Mouse (Mus musculus) urinary bladder, adult 18-20 months (tissue): ENCODE data around the gene Ptms.
"Not testable (repeated sequence)": the region's sequence is repeated elsewhere in the genome, so short reads cannot be mapped to it uniquely, and the experiment has no call there.

ENCODE experiments used
- DNase-seq, 2 experiments: peaks; one replicate each; pipeline ENCODE4 v3.0.0; 2022; ENCODE audit warnings: low spot score in 2 of 2, mixed read lengths in 2 of 2

Ptms gene

DNA sequence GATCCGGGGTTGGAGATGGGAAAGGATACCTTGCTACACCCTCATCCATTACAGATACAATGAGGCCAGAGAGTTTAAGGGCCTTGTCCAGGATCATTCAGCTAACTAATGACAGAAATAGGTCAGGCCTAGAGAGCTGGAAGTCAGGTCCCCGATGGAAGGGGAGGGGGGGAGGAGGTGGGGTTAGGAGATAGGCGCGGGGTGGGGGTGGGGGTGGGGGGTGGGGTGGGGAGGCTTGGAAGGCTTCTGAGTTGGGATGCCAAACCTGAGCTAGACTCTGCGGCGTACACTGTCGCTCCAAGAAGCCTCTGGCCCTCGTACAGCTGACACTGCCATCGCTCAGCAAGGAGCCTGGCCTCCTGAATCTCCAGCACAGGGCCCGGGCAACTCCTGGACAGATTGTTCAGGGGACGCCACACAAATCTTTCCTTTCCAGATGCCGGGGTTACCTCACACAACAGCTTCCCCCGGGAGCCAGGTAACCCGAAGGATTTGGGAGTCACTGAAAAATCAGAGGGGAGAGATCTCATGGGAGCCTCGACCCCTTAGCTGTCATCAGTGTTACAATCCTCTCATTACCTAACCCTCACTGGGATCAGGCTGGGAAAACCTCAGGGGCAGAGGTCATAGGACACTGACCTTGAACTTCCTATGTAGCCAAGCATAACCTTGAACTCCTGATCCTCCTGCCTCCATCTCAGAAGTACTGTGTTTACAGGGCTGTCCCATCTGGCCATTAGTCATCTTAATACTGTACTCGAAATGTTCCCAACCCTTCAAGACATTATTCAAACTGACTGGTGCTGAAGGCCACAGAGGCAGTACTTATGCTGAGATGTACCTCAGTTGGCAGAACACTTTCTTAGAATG is 14.7 kb downstream of the Ptms start:
- DNase-seq, result no peak

DNA sequence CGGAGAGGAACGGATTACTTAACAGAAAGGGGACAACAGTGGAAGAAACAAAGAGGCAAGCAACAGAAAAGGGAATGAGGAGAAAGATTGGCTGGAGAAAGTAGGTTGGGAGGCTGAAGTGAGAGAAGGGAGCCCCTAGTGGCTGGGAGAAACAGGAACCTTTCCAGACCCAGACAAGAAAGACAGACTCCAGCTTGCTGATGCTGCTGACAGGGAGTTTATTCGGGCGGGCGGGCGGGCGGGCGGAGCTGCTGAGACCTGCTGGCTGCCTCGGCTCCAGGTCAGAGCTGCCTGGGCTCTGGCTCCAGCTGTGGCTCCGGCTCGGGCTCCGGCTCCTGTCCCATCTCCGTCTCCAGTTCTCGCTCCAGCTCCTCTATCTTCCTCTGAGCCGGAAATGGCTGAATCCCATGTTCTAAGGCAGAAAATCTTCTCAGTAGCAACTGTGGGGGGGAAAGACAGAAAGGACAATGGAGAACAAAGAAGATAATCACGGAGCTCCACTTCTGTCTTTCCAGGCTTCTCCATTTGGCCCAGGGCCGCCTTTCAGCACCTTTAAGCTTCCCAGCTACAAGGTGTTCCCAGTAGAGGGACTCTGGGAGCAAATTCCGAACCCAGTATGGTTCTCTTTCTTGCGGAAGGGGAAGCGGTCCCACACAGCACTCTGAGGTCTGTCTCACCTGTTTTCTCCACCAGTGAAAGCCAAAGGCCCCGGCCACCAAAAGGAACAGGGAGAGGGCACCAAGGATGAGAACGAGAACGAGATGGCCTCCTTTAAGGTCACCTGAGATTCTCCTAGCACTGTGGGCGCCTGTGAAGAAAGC is 15.5 kb downstream of the Ptms start:
- peak; percentile 26 to 68 for DNase-seq

- DNase-seq, result peak; percentile 94 to 98
Observed at GRCm38 (mm10) chr6:124903580-124904151, 16.2 kb downstream of the Ptms start.

GRCm38 (mm10) chr6:124901851-124902250 is 18.1 kb downstream of the Ptms start:
- DNase-seq, result no peak

GRCm38 (mm10) chr6:124900801-124901480 is 19.0 kb downstream of the Ptms start:
- DNase-seq, result no peak

GRCm38 (mm10) chr6:124900056-124900800 is 19.7 kb downstream of the Ptms start:
- no peak for DNase-seq

- no peak for DNase-seq
Observed at GRCm38 (mm10) chr6:124898359-124898758, 21.5 kb downstream of the Ptms start.

DNA sequence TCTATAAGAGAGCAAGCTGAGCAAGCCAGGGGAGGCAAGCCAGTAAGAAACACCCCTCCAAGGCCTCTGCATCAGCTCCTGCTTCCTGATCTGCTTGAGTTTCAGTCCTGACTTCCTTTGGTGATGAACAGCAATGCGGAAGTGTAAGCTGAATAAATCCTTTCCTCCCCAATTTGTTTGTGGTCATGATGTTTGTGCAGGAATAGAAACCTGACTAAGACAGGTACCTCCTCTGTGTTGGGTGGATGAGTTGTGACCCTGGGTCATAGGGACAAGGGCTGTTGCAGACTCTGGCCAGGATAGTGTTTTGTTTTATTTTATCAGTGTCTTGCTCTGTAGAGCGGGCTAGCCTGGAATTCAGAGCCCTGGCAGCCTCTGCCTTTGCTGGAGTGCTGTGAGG is 25.8 kb downstream of the Ptms start:
- not testable (repeated sequence) for DNase-seq

GRCm38 (mm10) chr6:124890997-124891396 is 28.9 kb downstream of the Ptms start:
- DNase-seq, result no peak

DNA sequence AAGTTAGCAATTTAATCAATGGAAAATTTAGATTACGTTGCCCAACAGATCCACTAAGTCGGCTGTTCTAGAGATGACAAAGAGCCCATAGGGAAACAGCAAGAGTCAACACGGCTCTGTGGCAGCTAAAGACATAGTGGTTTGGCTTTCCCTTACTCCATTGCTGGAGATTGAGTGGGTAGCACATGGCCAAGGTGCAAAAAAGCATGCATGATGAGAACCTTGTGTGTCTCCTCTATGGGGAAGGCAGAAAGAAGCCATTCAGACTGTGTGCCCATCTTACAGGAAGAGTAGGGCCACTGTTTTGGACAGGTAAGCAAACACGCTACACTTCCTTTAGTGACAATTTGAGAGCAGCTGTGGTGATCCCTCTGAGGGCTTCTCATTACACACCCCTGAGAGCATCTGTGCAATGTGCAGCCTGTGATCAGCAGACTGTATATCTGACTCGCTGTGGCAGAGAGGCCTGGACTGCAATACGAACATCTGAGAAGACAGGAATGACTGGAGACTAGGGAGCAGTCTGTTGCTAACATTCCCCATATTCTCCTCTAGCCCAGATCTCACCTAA is 31.3 kb downstream of the Ptms start:
- DNase-seq, result no peak

DNA sequence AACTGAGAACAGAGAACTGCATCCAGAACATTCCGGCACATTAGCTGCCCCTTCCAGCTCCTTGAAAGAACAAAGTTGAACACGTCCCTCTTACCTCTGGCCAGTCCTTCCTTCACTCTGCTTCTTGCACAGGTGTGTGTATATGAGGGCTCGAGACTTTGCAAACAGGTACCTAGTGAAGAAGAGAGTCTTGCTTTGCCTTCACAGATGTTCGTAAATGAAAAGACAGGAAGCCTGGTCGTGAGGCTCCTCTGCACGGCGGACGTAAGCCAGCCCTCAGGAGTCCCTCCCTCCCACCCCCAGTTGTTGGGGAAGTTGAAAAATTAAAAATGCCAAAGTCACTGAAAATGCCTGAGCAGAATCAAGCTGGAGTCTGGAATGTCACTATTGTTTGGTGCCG is 31.9 kb downstream of the Ptms start, which contains the start of gene Cd4:
Gene Cd4, minus strand, starts transcription at position 236 of the 400 bp plus-strand sequence.
- DNase-seq, result no peak

DNA sequence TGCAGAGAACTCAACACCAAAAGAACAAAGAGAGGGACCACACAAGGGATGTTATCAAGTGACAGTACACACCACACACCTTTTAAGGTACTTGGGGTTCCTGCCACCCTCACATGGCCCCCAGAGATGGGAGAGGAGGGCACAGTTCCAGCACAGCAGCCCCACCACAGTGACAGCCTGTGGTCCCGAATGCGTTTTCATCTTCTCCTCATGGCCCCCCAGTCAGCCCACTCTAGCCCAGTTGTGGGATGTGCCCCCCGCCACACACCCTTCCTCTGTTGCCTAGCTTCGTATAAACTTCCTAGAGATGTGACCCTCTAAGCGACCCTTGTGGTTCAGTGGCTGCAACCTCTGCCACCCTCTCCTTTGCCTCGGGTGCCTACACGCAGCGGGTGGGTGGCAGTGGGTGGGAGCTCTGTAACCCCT is 33.9 kb downstream of the Ptms start:
- no peak for DNase-seq

GRCm38 (mm10) chr6:124884714-124885500 is 35.0 kb downstream of the Ptms start:
- no peak for DNase-seq

DNA sequence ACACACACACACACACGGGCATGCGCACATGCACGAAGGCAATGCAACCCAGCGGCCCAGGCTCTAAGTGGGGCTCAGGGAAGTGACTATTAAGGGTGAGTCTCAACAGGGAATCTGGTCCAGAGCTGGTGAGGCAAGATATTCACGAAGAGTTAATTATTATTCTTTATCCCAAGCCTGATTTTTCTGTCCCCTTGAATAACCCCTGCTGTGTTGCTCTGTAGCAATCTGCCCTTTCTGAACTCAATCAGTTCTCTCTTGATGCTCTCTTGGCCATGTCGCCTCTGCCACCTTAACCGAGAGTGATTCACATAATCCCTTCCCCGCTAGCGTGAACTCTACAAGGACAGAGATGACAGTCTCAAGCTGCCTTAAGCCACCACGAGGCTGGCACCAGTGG is 36.6 kb downstream of the Ptms start:
- DNase-seq, result no peak

DNA sequence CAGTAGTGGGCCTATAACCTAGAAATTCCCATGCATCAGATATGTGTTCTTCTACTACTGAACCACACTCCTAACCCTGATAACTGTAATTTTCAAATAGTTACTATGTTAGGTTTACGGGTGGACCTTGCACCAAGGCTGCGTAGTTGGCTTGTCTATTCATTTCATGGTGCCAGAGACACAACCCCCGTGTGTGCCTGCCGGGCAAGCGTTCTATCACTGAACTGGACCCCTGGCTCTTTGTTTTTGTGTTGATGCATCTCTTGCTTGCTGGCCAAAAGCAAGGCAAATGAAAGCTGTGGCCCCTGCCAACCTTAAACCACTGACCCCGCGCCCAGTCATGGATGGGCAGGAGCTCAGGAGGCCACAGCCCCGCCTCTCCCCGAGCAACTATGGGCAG is 38.1 kb downstream of the Ptms start:
- DNase-seq, result no peak

DNA sequence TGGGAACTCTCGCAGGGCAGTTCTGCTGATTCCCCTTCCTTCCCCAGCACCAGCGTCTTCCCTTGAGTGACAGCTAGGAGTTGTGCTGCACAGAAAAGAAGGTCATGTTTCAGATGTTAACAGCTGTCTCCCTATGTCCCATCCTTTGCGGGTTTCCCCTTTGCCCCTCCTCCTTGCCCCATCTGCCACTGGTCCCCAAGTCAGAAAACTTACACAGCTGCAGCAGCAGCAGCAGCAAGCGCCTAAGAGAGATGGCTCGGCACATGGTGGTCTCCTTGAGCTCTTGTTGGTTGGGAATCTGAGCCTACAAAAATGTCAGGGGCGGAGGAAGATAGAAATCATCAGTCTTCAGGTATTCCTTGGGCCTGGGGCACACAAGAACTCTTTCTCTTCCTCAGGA is 40.5 kb downstream of the Ptms start:
- DNase-seq, result no peak

DNA sequence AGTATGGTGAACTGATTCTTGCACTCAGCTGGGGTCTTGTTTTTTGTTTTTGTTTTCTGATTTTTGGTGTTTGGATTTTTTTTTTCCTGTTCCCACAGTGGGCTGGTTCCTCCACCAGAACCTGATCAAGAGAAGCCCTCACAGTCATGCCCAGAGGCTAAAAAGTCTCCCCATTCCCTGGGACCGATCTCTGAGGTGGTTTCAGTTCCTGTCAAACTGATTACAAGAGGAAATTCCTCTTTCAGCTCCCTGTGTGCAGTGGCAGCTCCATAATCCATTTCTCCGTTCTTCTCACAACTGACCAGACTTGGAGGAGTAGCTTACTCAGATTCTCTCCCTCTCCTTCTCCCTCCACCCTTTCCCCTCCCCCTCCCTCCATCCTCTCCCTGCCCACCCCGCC is 45.6 kb downstream of the Ptms start:
- DNase-seq, result no peak

DNA sequence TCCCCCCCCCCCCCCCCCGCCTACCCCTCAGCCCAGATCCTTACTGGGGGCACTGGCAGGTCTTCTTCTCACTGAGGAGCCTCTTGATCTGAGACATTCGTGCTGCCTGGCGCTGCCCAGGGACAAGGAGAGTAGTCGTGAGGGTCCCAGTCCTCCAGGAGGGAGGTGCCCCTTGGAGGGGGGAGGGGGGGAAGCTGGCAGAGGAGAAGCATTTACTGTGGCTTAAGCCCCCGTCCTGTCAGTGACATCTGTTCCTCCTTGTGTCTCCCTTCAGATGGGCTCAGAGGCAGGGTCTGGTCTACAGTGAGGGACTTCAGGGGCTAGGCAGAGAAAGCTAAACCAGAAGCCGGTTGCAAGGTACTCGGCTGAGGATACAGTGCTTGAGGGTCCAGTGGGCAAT is 53.3 kb downstream of the Ptms start:
- no peak for DNase-seq

DNA sequence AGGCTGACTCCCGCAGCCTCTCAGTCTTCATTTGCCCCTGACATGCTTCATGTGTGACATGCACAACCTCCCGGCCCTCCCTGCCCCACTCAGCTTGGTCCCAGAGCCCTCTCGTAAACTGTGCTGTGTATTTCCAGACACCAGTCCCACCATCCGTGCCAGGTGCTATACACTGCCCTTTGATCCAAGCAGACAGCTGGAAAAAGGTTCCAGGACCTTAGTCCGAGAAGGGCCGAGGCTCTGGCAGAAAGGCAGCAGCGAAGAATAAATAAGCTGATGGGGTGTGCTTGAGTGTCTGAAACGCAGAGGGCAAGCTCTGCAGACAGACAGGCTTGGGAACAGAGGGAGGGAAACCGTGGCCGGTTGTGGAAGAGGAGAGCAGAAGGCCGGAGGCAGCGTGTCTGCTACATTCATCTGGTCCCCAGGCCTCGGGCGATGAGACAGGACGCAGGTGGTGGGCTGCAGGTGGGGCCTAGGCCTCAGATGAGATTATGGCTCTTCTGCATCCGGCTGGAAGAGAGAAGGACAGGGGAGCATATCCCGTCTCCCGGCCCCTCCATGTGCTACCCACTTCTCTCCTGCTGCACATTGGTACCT is 54.0 kb downstream of the Ptms start:
- DNase-seq, result no peak
